Mouse (Mus musculus): ENCODE results near the gene Vash2. TPM values are rescaled to one million over a fixed set of nuclear protein-coding genes. Genes with fewer than 3 reads are reported as not detected.

Vash2 gene
- polyA plus RNA-seq, 1 experiment from 2014 or later: 40.6 TPM

DNA sequence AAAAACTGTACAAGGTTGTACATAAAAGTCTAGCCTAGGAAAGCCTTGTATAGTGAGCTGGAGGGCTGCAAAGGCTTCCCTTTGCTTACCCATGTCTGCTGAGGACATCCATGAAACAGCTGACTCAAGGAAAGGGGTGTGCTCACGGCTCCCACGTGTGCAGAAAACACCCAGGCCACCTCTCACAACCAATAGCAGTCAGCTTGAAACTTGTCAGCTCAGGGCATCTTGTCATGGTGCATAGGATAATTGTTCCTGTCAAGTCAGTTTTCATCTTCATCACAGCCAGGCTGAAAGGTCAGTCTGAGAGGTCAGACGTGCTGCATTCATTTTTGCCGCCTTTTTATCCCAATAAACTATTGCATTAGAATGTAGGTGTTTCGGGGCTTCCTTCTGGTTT, 31.1 kb downstream of the Vash2 start:
- Histone ChIP-seq H3K36me3 (ENCODE audit: insufficient read depth) (peaks cover 67% of the 10 kb centered on the region), H3K9ac (no peak overlapping the region), H3K4me3 (ENCODE audit: low read depth, low read length) (no peak overlapping the region), H3K4me2 (no peak overlapping the region), H3K4me1 (ENCODE audit: insufficient read depth) (no peaks in the 10 kb centered on the region), H3K27ac (ENCODE audit: low read depth) (no peak overlapping the region), H3K9me3 (ENCODE audit: low read depth, low read length) (no peaks in the 10 kb centered on the region), H3K27me3 (ENCODE audit: insufficient read depth, low read length) (no peaks in the 10 kb centered on the region)
- no peak for ATAC-seq (ENCODE audit: insufficient read depth)
- WGBS: 79% methylated on average over 5 of the region's 5 CpGs
- TF ChIP-seq CTCF (IDR thresholded peaks at IDR 0.05; ENCODE audit: low read depth): no peak
- no peak for DNase-seq

DNA sequence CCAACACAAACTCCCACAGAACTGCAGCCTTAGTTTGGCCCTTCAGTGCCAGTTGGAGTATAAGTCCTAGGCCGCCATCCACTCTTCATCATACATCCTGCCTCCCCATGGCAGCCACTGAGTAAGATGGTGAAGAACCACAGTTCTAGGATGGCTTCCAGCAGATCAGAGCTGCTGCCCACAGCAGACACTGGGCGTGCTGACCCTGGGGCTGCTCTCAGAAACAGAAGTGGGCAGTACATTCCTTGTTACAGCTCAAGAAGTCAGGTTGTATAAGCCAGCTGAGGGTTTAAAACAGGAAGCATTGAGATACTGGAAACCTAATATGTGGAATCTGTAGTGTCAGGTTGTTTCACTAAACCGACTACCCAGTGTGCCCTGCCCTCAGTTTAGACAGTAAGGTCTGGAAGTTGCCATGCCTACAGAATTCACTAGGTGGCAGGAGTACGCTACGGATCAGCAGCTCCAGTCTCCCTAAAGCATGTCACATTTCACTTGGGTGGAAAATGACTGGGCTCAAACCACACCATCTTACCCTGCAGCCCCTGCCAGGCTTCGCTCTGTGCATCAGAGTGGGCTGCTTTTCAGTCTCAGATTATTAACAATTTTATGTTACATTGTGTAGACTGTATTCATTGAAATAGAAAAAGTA, 34.9 kb downstream of the Vash2 start:
- H3K4me2 ChIP-seq: no peak overlapping the region
- no peaks in the 10 kb centered on the region for H3K9me3 ChIP-seq (ENCODE audit: low read depth, low read length)
- ATAC-seq (ENCODE audit: insufficient read depth): peak; percentile 83
- H3K4me3 ChIP-seq (ENCODE audit: low read depth, low read length): no peak overlapping the region
- no peak overlapping the region for H3K27ac ChIP-seq (ENCODE audit: low read depth)
- WGBS: 46% methylated on average over 6 of the region's 6 CpGs
- H3K4me1 ChIP-seq (ENCODE audit: insufficient read depth): no peaks in the 10 kb centered on the region
- H3K36me3 ChIP-seq (ENCODE audit: insufficient read depth): peaks cover 90% of the 10 kb centered on the region
- no peak overlapping the region for H3K9ac ChIP-seq
- no peaks in the 10 kb centered on the region for H3K27me3 ChIP-seq (ENCODE audit: insufficient read depth, low read length)
- peak; percentile 90 for DNase-seq
- peak; percentile 87 for TF ChIP-seq CTCF (IDR thresholded peaks at IDR 0.05; ENCODE audit: low read depth)

DNA sequence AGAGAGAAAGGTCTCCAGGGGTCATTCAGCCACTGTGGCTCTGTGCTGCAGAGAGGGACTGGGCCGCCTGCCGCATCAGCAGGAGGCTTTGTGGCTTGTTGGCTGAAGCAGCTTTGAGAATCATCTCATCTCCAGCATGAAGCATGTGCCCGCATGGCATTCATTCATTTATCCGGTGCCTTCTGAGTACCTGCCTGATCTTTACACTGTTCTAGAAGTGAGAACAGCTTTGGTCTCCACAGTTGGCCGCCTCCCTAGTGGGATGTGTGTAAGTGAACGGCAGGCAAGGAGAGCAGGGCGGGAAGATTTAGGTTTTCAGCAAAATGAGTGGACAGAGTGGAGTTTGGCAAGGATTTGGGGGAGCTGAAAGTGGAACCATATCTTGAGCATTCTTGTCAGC, 39.3 kb downstream of the Vash2 start:
- H3K4me1 ChIP-seq (ENCODE audit: insufficient read depth): no peaks in the 10 kb centered on the region
- H3K27me3 ChIP-seq (ENCODE audit: insufficient read depth, low read length): no peaks in the 10 kb centered on the region
- ATAC-seq (ENCODE audit: insufficient read depth) (no peak), DNase-seq (no peak)
- H3K9ac ChIP-seq: no peak overlapping the region
- H3K9me3 ChIP-seq (ENCODE audit: low read depth, low read length): no peaks in the 10 kb centered on the region
- no peak overlapping the region for H3K4me2 ChIP-seq
- no peak for TF ChIP-seq CTCF (IDR thresholded peaks at IDR 0.05; ENCODE audit: low read depth)
- H3K27ac ChIP-seq (ENCODE audit: low read depth): no peak overlapping the region
- H3K4me3 ChIP-seq (ENCODE audit: low read depth, low read length): no peak overlapping the region
- 93% methylated on average over 7 of the region's 7 CpGs for WGBS
- peaks cover 80% of the 10 kb centered on the region for H3K36me3 ChIP-seq (ENCODE audit: insufficient read depth)

DNA sequence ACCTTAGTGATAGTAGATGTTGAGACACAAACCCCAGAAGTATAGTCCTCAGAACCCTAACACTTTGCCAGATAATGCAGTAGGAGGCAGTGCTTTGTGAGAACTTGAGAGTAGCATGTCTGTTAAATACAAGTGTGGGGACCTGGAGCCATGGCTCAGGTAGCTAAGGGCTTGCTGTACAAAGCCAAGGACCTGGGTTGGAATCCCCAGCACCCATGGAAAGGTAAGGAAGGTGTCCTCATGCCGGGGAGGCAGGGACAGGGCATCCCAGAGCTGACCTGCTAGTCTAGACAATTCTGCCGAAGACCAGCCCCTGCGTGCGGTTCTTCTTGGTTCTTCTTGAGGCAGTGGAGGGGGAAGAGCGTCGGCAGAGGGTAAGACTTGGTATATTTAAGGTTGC, 48.9 kb downstream of the Vash2 start:
- Histone ChIP-seq H3K9me3 (ENCODE audit: low read depth, low read length) (no peaks in the 10 kb centered on the region), H3K4me3 (ENCODE audit: low read depth, low read length) (no peak overlapping the region), H3K4me2 (peak overlapping the region; percentile 40), H3K4me1 (ENCODE audit: insufficient read depth) (peaks cover 10% of the 10 kb centered on the region), H3K36me3 (ENCODE audit: insufficient read depth) (peaks cover 20% of the 10 kb centered on the region), H3K9ac (no peak overlapping the region), H3K27me3 (ENCODE audit: insufficient read depth, low read length) (no peaks in the 10 kb centered on the region), H3K27ac (ENCODE audit: low read depth) (no peak overlapping the region)
- DNase-seq (no peak), ATAC-seq (ENCODE audit: insufficient read depth) (no peak)
- TF ChIP-seq CTCF (IDR thresholded peaks at IDR 0.05; ENCODE audit: low read depth): no peak
- WGBS: 42% methylated on average over 6 of the region's 6 CpGs

DNA sequence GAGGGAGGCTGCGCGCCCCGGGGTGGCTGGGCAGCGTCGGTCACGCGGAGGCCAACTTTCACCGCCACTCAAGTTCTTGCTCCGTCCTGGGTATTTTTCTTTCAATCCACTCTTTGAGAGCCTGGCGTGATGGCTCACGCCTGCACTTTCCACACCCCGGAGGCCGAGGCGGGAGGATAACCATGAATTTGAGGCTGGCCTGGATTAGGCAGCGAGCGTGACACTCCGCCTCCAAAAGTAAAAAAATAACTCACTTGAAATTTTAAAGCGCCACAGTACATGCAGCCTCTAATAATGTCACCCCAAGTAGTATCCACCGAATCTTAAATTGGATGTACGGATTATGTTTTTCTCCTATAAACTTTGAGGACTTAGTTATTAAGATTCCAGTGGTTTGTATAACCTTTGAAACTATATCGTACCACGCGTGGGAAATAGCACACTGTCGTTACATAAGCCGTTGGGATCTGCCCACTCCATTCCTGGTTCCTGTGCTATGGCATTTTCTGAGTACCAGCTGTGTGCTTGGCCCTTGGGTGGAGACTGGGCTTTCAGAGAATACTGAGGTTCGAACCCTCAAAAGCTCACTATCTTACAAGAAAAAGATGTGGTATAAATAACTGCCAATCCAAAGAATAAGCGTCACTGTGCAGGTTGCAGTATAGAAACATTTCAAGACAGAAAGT, 49.9 kb downstream of the Vash2 start:
- Histone ChIP-seq H3K27ac (ENCODE audit: low read depth) (peak overlapping the region; percentile 96), H3K9me3 (ENCODE audit: low read depth, low read length) (no peaks in the 10 kb centered on the region), H3K4me3 (ENCODE audit: low read depth, low read length) (peak overlapping the region; percentile 74), H3K36me3 (ENCODE audit: insufficient read depth) (peaks cover 10% of the 10 kb centered on the region), H3K9ac (peak overlapping the region; percentile 89), H3K4me2 (peak overlapping the region; percentile 78), H3K27me3 (ENCODE audit: insufficient read depth, low read length) (no peaks in the 10 kb centered on the region), H3K4me1 (ENCODE audit: insufficient read depth) (peaks cover 10% of the 10 kb centered on the region)
- DNase-seq (peak; percentile 48), ATAC-seq (ENCODE audit: insufficient read depth) (peak; percentile 5; the same call in 1 of the 2 replicates)
- 5% methylated on average over 27 of the region's 27 CpGs for WGBS
- TF ChIP-seq CTCF (IDR thresholded peaks at IDR 0.05; ENCODE audit: low read depth): no peak

DNA sequence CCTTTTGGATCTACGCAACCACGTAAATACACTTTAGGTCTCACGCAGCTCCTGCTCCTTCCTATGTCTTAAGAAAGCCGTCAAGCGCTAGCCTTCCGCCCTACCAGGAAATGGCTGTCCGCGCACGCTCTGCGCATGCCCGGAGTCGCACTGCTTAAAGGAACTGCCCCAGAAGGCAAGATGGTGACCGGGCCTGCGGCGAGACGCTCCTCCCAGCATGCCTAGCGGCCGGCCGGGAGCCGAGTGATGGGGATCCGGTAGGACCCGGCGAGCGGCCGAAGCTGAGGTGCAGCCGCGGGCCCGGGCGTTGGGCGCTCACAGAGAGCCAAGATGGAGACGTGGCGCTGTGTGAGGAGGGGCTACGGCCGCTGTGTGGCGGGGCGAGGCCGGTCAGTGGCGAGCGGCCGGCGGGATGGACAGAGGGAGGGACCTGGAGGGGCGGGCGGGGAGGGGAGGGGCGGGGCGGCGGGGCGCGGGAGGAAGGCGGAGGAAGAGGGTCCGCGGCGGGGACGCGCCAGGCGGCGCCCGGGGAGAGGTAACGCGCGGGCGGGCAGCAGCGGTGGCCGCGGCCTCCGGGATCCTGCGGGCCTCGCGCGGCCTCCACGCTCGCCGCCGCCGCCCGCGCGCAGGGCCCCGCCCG, 50.6 kb downstream of the Vash2 start:
- H3K9ac ChIP-seq: peak overlapping the region; percentile 89
- no peaks in the 10 kb centered on the region for H3K9me3 ChIP-seq (ENCODE audit: low read depth, low read length)
- peaks cover 10% of the 10 kb centered on the region for H3K4me1 ChIP-seq (ENCODE audit: insufficient read depth)
- no peaks in the 10 kb centered on the region for H3K27me3 ChIP-seq (ENCODE audit: insufficient read depth, low read length)
- WGBS: under 1% methylated on average over 58 of the region's 79 CpGs
- H3K36me3 ChIP-seq (ENCODE audit: insufficient read depth): peaks cover 4% of the 10 kb centered on the region; the same call in 1 of the 2 replicates
- TF ChIP-seq CTCF (IDR thresholded peaks at IDR 0.05; ENCODE audit: low read depth): no peak
- ATAC-seq (ENCODE audit: insufficient read depth) (peak; percentile 97), DNase-seq (peak; percentile 99)
- peak overlapping the region; percentile 96 for H3K27ac ChIP-seq (ENCODE audit: low read depth)
- H3K4me3 ChIP-seq (ENCODE audit: low read depth, low read length): peak overlapping the region; percentile 74
- H3K4me2 ChIP-seq: peak overlapping the region; percentile 78
